Mouse (Mus musculus): ENCODE measurements at regions not wholly inside any gene's neighbourhood (a gene's known extent, or its start where the extent isn't known, plus 50 kb on each side); places are given as distances from the start of the nearest gene placed in this dataset.
A peak's percentile ranks its signal among the peaks of the same experiment; 100 is the strongest.

DNA sequence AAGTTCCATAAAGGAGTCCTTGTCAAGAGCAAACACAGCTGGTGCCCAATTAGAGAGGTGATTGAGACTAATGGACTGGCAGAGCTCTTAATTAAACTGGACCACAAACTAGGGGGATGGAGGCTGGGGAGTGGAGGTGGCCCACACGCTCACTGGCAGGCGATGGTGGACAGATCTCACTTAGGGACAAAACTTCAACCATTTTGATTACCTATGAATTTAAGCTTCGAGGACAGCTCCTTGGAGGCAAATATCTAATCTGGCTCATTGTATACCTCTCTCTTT lies 133.8 kb upstream of the Jun start:
- Histone ChIP-seq H3K4me3 (ENCODE audit: control insufficient read depth in 1 of 2, insufficient read depth in 1 of 2, low read depth in 1 of 2, low read length in 2 of 2) (no peak overlapping the region), H3K4me1 (ENCODE audit: control insufficient read depth in 2 of 2, insufficient read depth in 2 of 2, low read length in 2 of 2) (no peaks in the 10 kb centered on the region), H3K9ac (ENCODE audit: low read length) (no peak overlapping the region), H3K27ac (replicated peaks in 1 of 2; ENCODE audit: control insufficient read depth in 1 of 2, insufficient read depth in 1 of 2, low read depth in 2 of 2, low read length in 2 of 2) (no peak overlapping the region), H3K9me3 (ENCODE audit: control insufficient read depth, low read length) (no peaks in the 10 kb centered on the region), H3K27me3 (ENCODE audit: control insufficient read depth, insufficient read depth, low read length) (no peaks in the 10 kb centered on the region), H3K4me2 (ENCODE audit: low read length) (no peak overlapping the region), H3K36me3 (ENCODE audit: control insufficient read depth, insufficient read depth, low read length) (no peaks in the 10 kb centered on the region)
- WGBS, result 81% methylated on average over 3 of the region's 3 CpGs
- no peak for ATAC-seq (ENCODE audit: insufficient number of reproducible peaks, insufficient read depth, low FRiP score, low read depth)

GRCm38 (mm10) chr4:95188107-95188506 lies 136.1 kb upstream of the Jun start:
- no peak for ATAC-seq (ENCODE audit: insufficient number of reproducible peaks, insufficient read depth, low FRiP score, low read depth)
- peaks cover 2 to 3% of the 10 kb centered on the region in 2 experiments for H3K4me1 ChIP-seq (ENCODE audit: control insufficient read depth in 2 of 2, insufficient read depth in 2 of 2, low read length in 2 of 2)
- WGBS, result 57% methylated on average over 3 of the region's 3 CpGs
- no peak overlapping the region for H3K4me3 ChIP-seq (ENCODE audit: control insufficient read depth in 1 of 2, insufficient read depth in 1 of 2, low read depth in 1 of 2, low read length in 2 of 2)
- H3K9ac ChIP-seq (ENCODE audit: low read length), result no peak overlapping the region
- H3K36me3 ChIP-seq (ENCODE audit: control insufficient read depth, insufficient read depth, low read length), result no peaks in the 10 kb centered on the region
- H3K9me3 ChIP-seq (ENCODE audit: control insufficient read depth, low read length), result no peaks in the 10 kb centered on the region
- H3K4me2 ChIP-seq (ENCODE audit: low read length), result no peak overlapping the region
- no peaks in the 10 kb centered on the region for H3K27me3 ChIP-seq (ENCODE audit: control insufficient read depth, insufficient read depth, low read length)
- H3K27ac ChIP-seq (replicated peaks in 1 of 2; ENCODE audit: control insufficient read depth in 1 of 2, insufficient read depth in 1 of 2, low read depth in 2 of 2, low read length in 2 of 2), result no peak overlapping the region

DNA sequence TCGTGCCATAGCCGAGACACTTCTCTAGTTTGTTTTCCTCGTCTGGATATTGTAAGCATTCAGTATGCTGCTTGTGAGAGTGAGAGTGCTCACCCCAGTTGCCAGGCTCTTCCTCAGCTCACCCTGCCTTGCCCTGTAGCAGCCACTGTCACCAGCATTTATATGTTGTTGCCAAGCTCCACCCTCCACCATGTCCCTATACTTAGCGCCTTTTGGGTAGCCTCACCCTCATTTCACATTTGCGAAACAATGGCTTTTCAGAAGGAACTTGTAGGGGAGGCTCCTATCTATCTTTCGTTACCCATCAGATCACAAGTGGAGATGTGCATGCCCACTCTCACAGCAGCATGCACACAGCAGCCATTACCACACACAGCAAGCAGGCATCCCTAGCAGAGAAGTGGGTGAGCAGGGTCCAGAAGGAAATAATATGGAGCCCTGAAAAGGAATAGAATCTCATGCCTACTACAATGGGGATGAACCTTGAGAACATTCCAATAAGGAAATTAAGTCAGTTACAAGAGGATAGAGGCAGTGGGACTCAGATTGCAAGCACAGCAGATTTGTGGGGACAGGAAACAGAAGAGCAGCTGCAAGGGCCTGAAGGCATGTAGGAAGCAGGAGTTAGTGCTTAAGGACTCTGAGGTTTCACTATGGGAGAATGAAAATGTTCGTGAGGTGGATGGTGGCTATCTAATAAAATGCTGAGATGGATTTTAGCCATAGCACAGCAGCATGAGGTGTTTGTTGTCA lies 139.8 kb upstream of the Jun start:
- H3K27ac ChIP-seq (replicated peaks in 1 of 2; ENCODE audit: control insufficient read depth in 1 of 2, insufficient read depth in 1 of 2, low read depth in 2 of 2, low read length in 2 of 2), result no peak overlapping the region

DNA sequence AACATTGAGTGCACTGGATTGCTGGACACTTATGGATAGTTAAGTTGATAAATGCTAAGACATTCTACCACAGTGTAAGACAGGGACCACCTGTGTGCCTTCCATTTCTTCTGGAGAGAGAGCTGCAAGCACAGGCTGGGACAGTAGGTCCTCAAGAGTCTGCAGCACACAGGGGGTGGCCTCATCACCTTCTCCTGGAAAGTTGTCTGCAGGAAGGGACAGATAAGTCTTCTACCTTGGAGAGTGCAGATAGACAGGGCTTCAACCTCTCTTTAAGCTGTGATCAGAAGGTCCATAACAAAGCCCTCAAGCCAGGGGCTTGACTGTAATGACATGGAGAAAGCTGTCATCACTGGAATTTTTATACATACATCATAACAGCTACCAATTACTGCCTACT lies 140.5 kb upstream of the Jun start:
- no peak overlapping the region for H3K4me2 ChIP-seq (ENCODE audit: low read length)
- H3K9me3 ChIP-seq (ENCODE audit: control insufficient read depth, low read length), result no peaks in the 10 kb centered on the region
- no peak overlapping the region for H3K27ac ChIP-seq (replicated peaks in 1 of 2; ENCODE audit: control insufficient read depth in 1 of 2, insufficient read depth in 1 of 2, low read depth in 2 of 2, low read length in 2 of 2)
- no peaks in the 10 kb centered on the region for H3K27me3 ChIP-seq (ENCODE audit: control insufficient read depth, insufficient read depth, low read length)
- peaks cover 9 to 12% of the 10 kb centered on the region in 2 experiments for H3K4me1 ChIP-seq (ENCODE audit: control insufficient read depth in 2 of 2, insufficient read depth in 2 of 2, low read length in 2 of 2)
- no peaks in the 10 kb centered on the region for H3K36me3 ChIP-seq (ENCODE audit: control insufficient read depth, insufficient read depth, low read length)
- H3K4me3 ChIP-seq (ENCODE audit: control insufficient read depth in 1 of 2, insufficient read depth in 1 of 2, low read depth in 1 of 2, low read length in 2 of 2), result no peak overlapping the region
- ATAC-seq (ENCODE audit: insufficient number of reproducible peaks, insufficient read depth, low FRiP score, low read depth), result no peak
- H3K9ac ChIP-seq (ENCODE audit: low read length), result no peak overlapping the region

More for the DNA sequence above, 139.8 kb upstream of the Jun start:
- 81% methylated on average over 7 of the region's 7 CpGs for WGBS
- Histone ChIP-seq H3K4me3 (ENCODE audit: control insufficient read depth in 1 of 2, insufficient read depth in 1 of 2, low read depth in 1 of 2, low read length in 2 of 2) (no peak overlapping the region), H3K36me3 (ENCODE audit: control insufficient read depth, insufficient read depth, low read length) (no peaks in the 10 kb centered on the region), H3K9me3 (ENCODE audit: control insufficient read depth, low read length) (no peaks in the 10 kb centered on the region), H3K4me1 (ENCODE audit: control insufficient read depth in 2 of 2, insufficient read depth in 2 of 2, low read length in 2 of 2) (peaks cover 7 to 8% of the 10 kb centered on the region in 2 experiments), H3K27me3 (ENCODE audit: control insufficient read depth, insufficient read depth, low read length) (no peaks in the 10 kb centered on the region), H3K9ac (ENCODE audit: low read length) (no peak overlapping the region), H3K4me2 (ENCODE audit: low read length) (no peak overlapping the region)
- ATAC-seq (ENCODE audit: insufficient number of reproducible peaks, insufficient read depth, low FRiP score, low read depth), result no peak

DNA sequence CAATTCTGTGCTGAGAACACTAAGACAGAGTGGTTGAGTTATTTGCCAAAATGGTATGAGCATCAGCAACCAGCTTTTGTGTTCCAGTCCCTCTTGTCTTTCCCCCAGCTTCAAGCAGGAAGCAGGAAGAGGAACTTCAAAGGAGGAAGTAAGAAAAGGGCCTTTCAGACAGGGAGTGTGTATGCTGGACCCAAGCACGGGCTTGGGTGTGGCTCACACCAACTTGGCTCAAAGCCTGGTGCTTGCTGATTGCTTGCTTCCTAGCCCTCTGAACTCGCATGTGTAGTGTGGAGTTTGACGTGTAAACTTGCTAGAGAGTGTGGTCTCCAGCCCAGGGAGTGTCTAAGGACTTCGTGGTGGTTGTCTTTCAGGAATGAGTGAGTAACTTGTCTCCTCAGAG lies 141.0 kb upstream of the Jun start:
- Histone ChIP-seq H3K27me3 (ENCODE audit: control insufficient read depth, insufficient read depth, low read length) (no peaks in the 10 kb centered on the region), H3K9ac (ENCODE audit: low read length) (no peak overlapping the region), H3K9me3 (ENCODE audit: control insufficient read depth, low read length) (no peaks in the 10 kb centered on the region), H3K36me3 (ENCODE audit: control insufficient read depth, insufficient read depth, low read length) (no peaks in the 10 kb centered on the region), H3K4me2 (ENCODE audit: low read length) (peak overlapping the region; percentile 9; the same call in 1 of the 2 replicates), H3K4me3 (ENCODE audit: control insufficient read depth in 1 of 2, insufficient read depth in 1 of 2, low read depth in 1 of 2, low read length in 2 of 2) (no peak overlapping the region), H3K4me1 (ENCODE audit: control insufficient read depth in 2 of 2, insufficient read depth in 2 of 2, low read length in 2 of 2) (peaks cover 9 to 12% of the 10 kb centered on the region in 2 experiments), H3K27ac (replicated peaks in 1 of 2; ENCODE audit: control insufficient read depth in 1 of 2, insufficient read depth in 1 of 2, low read depth in 2 of 2, low read length in 2 of 2) (peak overlapping the region in 1 of 2 experiments; percentile 42; a peak in 1 of 4 replicates)
- WGBS, result 14% methylated on average over 4 of the region's 4 CpGs
- peak; percentile 66 for ATAC-seq (ENCODE audit: insufficient number of reproducible peaks, insufficient read depth, low FRiP score, low read depth)

GRCm38 (mm10) chr4:95193473-95193872 lies 141.5 kb upstream of the Jun start:
- Histone ChIP-seq H3K27ac (replicated peaks in 1 of 2; ENCODE audit: control insufficient read depth in 1 of 2, insufficient read depth in 1 of 2, low read depth in 2 of 2, low read length in 2 of 2) (peak overlapping the region in 1 of 2 experiments; percentile 42; a peak in 1 of 4 replicates), H3K4me1 (ENCODE audit: control insufficient read depth in 2 of 2, insufficient read depth in 2 of 2, low read length in 2 of 2) (peaks cover 9 to 12% of the 10 kb centered on the region in 2 experiments), H3K9ac (ENCODE audit: low read length) (no peak overlapping the region), H3K4me3 (ENCODE audit: control insufficient read depth in 1 of 2, insufficient read depth in 1 of 2, low read depth in 1 of 2, low read length in 2 of 2) (no peak overlapping the region), H3K9me3 (ENCODE audit: control insufficient read depth, low read length) (no peaks in the 10 kb centered on the region), H3K36me3 (ENCODE audit: control insufficient read depth, insufficient read depth, low read length) (no peaks in the 10 kb centered on the region), H3K27me3 (ENCODE audit: control insufficient read depth, insufficient read depth, low read length) (no peaks in the 10 kb centered on the region), H3K4me2 (ENCODE audit: low read length) (peak overlapping the region; percentile 9; the same call in 1 of the 2 replicates)
- WGBS, result 44% methylated on average over 4 of the region's 4 CpGs
- peak; percentile 47; the same call in 1 of the 2 replicates for ATAC-seq (ENCODE audit: insufficient number of reproducible peaks, insufficient read depth, low FRiP score, low read depth)

GRCm38 (mm10) chr4:95194621-95195455 lies 142.8 kb upstream of the Jun start:
- WGBS, result 69% methylated on average over 5 of the region's 5 CpGs
- H3K36me3 ChIP-seq (ENCODE audit: control insufficient read depth, insufficient read depth, low read length), result no peaks in the 10 kb centered on the region
- no peak overlapping the region for H3K4me2 ChIP-seq (ENCODE audit: low read length)
- ATAC-seq (ENCODE audit: insufficient number of reproducible peaks, insufficient read depth, low FRiP score, low read depth), result no peak
- no peak overlapping the region for H3K4me3 ChIP-seq (ENCODE audit: control insufficient read depth in 1 of 2, insufficient read depth in 1 of 2, low read depth in 1 of 2, low read length in 2 of 2)
- no peak overlapping the region for H3K27ac ChIP-seq (replicated peaks in 1 of 2; ENCODE audit: control insufficient read depth in 1 of 2, insufficient read depth in 1 of 2, low read depth in 2 of 2, low read length in 2 of 2)
- H3K9ac ChIP-seq (ENCODE audit: low read length), result no peak overlapping the region
- H3K9me3 ChIP-seq (ENCODE audit: control insufficient read depth, low read length), result no peaks in the 10 kb centered on the region
- H3K4me1 ChIP-seq (ENCODE audit: control insufficient read depth in 2 of 2, insufficient read depth in 2 of 2, low read length in 2 of 2), result peaks cover 9 to 12% of the 10 kb centered on the region in 2 experiments
- no peaks in the 10 kb centered on the region for H3K27me3 ChIP-seq (ENCODE audit: control insufficient read depth, insufficient read depth, low read length)

All from heart, embryonic 14.5 days (tissue).